Mouse (Mus musculus) forebrain, embryonic 15.5 days (tissue): ENCODE data around the gene 1700013F07Rik. TPM values are rescaled to one million over a fixed set of nuclear protein-coding genes. Genes with fewer than 3 reads are reported as not detected.

Experiments used
- ATAC-seq: fragments of 200-750 bp; cut with Nextera tagmentation; replicated peaks from 2 replicates; pipeline ENCODE4 v1.8.0; 2017; ENCODE audit warnings: mild to moderate bottlenecking, moderate TSS enrichment, moderate library complexity
- H3K27ac ChIP-seq: fragments of 300-500 bp; sonication (generic); replicated peaks from 2 replicates; pipeline ENCODE4 v1.5.1; 2015; ENCODE audit warnings: mild to moderate bottlenecking, inconsistent platforms
- H3K27me3 ChIP-seq: fragments of 300-500 bp; sonication (generic); 2 replicates; pipeline ENCODE4 v1.6.1; 2015; ENCODE audit warnings: inconsistent platforms
- H3K36me3 ChIP-seq: fragments of 300-500 bp; sonication (generic); 2 replicates; pipeline ENCODE4 v1.6.1; 2015; ENCODE audit warnings: mild to moderate bottlenecking, inconsistent platforms
- H3K4me1 ChIP-seq: fragments of 300-500 bp; sonication (generic); 2 replicates; pipeline ENCODE4 v1.6.1; 2015; ENCODE audit warnings: inconsistent platforms
- H3K4me2 ChIP-seq: fragments of 300-500 bp; sonication (generic); replicated peaks from 2 replicates; pipeline ENCODE4 v1.6.1; 2015; ENCODE audit warnings: mild to moderate bottlenecking, inconsistent platforms
- H3K4me3 ChIP-seq: fragments of 300-500 bp; sonication (generic); 2 replicates; pipeline ENCODE4 v1.5.1; 2015; ENCODE audit warnings: mild to moderate bottlenecking, inconsistent platforms
- H3K9ac ChIP-seq: fragments of 300-500 bp; sonication (generic); replicated peaks from 2 replicates; pipeline ENCODE4 v1.6.1; 2015; ENCODE audit warnings: mild to moderate bottlenecking, inconsistent platforms
- H3K9me3 ChIP-seq: fragments of 300-500 bp; sonication (generic); 2 replicates; pipeline ENCODE4 v1.6.1; 2016; ENCODE audit warnings: inconsistent platforms
- WGBS: fragments of 180-500 bp; shearing (Covaris S2); methylation state at CpG from one replicate; pipeline ENCODE4 v1.1.7; 2015; ENCODE audit warnings: mixed read lengths; 5-methylcytosine and 5-hydroxymethylcytosine counted together
- polyA plus RNA-seq: library from polyadenylated mRNA; unstranded; fragments of >200 nt; fragmentation: Nextera tagmentation; extraction: Ambion mirVana; gene quantifications from 2 replicates; pipeline ENCODE4 v1.2.1, GENCODE M21; 2015

1700013F07Rik gene
- polyA plus RNA-seq, 1 experiment from 2014 or later: 2.4 TPM

GRCm38 (mm10) chr3:108513465-108513864 lies 20.5 kb upstream of the 1700013F07Rik start:
- H3K9ac ChIP-seq: no peak overlapping the region
- ATAC-seq: no peak
- peaks cover 17% of the 10 kb centered on the region for H3K4me1 ChIP-seq
- H3K27ac ChIP-seq: no peak overlapping the region
- 54% methylated on average over 3 of the region's 3 CpGs for WGBS
- H3K4me3 ChIP-seq: no peak overlapping the region
- no peaks in the 10 kb centered on the region for H3K9me3 ChIP-seq
- H3K36me3 ChIP-seq: no peaks in the 10 kb centered on the region
- no peak overlapping the region for H3K4me2 ChIP-seq
- no peaks in the 10 kb centered on the region for H3K27me3 ChIP-seq

- H3K9ac ChIP-seq: no peak overlapping the region
- no peaks in the 10 kb centered on the region for H3K4me1 ChIP-seq
- no peaks in the 10 kb centered on the region for H3K36me3 ChIP-seq
- H3K27me3 ChIP-seq: no peaks in the 10 kb centered on the region
- WGBS: 51% methylated on average over 4 of the region's 4 CpGs
- ATAC-seq: no peak
- no peak overlapping the region for H3K4me2 ChIP-seq
- H3K9me3 ChIP-seq: no peaks in the 10 kb centered on the region
- no peak overlapping the region for H3K27ac ChIP-seq
- H3K4me3 ChIP-seq: no peak overlapping the region
Measured at GRCm38 (mm10) chr3:108518276-108518675, 15.7 kb upstream of the 1700013F07Rik start.

GRCm38 (mm10) chr3:108523415-108523814 lies 10.5 kb upstream of the 1700013F07Rik start:
- no peak overlapping the region for H3K27ac ChIP-seq
- WGBS: 94% methylated on average over 4 of the region's 4 CpGs
- ATAC-seq: no peak
- H3K9ac ChIP-seq: no peak overlapping the region
- no peaks in the 10 kb centered on the region for H3K36me3 ChIP-seq
- no peak overlapping the region for H3K4me2 ChIP-seq
- no peaks in the 10 kb centered on the region for H3K4me1 ChIP-seq
- H3K9me3 ChIP-seq: no peaks in the 10 kb centered on the region
- no peak overlapping the region for H3K4me3 ChIP-seq
- H3K27me3 ChIP-seq: no peaks in the 10 kb centered on the region

- ATAC-seq: no peak
- 93% methylated on average over 8 of the region's 8 CpGs for WGBS
- H3K27ac ChIP-seq: no peak overlapping the region
- no peaks in the 10 kb centered on the region for H3K9me3 ChIP-seq
- H3K36me3 ChIP-seq: no peaks in the 10 kb centered on the region
- no peak overlapping the region for H3K4me2 ChIP-seq
- no peaks in the 10 kb centered on the region for H3K4me1 ChIP-seq
- no peaks in the 10 kb centered on the region for H3K27me3 ChIP-seq
- no peak overlapping the region for H3K9ac ChIP-seq
- H3K4me3 ChIP-seq: no peak overlapping the region
Measured at GRCm38 (mm10) chr3:108528489-108528888, 5.5 kb upstream of the 1700013F07Rik start.

GRCm38 (mm10) chr3:108533114-108533885 lies 650 bp upstream of the 1700013F07Rik start:
- peaks cover 14% of the 10 kb centered on the region for H3K4me1 ChIP-seq
- ATAC-seq: no peak
- no peak overlapping the region for H3K27ac ChIP-seq
- no peak overlapping the region for H3K4me3 ChIP-seq
- H3K4me2 ChIP-seq: no peak overlapping the region
- no peaks in the 10 kb centered on the region for H3K9me3 ChIP-seq
- no peaks in the 10 kb centered on the region for H3K36me3 ChIP-seq
- peaks cover 5% of the 10 kb centered on the region; the same call in 1 of the 2 replicates for H3K27me3 ChIP-seq
- 61% methylated on average over 9 of the region's 9 CpGs for WGBS
- H3K9ac ChIP-seq: no peak overlapping the region

- 7% methylated on average over 15 of the region's 15 CpGs for WGBS
Measured at GRCm38 (mm10) chr3:108535896-108536516, 2.1 kb downstream of the 1700013F07Rik start.

DNA sequence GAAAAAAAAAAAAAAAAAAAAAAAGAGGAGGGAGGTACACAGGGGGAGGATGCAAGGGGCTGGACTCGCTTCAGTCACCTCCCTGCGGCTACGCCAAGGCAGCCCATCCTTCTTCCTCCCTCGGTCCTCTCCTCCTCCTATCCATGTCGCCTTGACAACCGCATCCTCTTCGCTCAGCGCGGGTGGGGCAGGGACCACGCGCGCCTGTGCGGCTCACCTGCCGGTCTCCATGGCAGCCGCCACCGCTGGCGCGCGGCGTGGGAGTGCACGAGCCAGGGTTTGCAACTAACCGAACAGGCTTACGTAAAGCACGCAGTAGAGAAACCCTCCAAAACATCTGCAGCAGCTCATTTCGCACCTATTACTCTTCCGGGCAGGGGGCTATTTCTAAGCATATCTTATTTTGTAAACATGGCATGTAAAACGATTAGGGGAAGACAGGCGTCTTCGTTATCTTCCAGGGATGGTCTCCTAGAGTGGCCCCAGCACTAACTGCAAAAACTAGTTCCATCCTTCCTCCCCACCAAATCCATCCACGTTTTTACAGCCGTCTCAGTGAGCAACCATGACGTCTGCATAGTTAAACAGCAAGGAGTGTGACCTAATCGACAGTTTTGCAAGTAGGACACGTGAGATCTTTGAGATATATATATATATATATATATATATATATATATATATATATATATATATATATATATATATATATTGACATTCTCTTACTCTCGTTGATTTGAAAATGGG lies 2.7 kb downstream of the 1700013F07Rik start, which contains the start of gene 5330417C22Rik:
TSS of gene 5330417C22Rik (minus strand) at position 20 of the 744 bp plus-strand sequence.
- under 1% methylated on average over 35 of the region's 35 CpGs for WGBS
- no peaks in the 10 kb centered on the region for H3K36me3 ChIP-seq

More at GRCm38 (mm10) chr3:108535896-108536516, 2.1 kb downstream of the 1700013F07Rik start:
- no peak for ATAC-seq
- Histone ChIP-seq H3K9ac (peak overlapping the region; percentile 47), H3K4me1 (peaks cover 14% of the 10 kb centered on the region), H3K4me2 (peak overlapping the region; percentile 87), H3K27me3 (peaks cover 5% of the 10 kb centered on the region; the same call in 1 of the 2 replicates), H3K4me3 (peak overlapping the region; percentile 50), H3K9me3 (no peaks in the 10 kb centered on the region), H3K36me3 (no peaks in the 10 kb centered on the region), H3K27ac (peak overlapping the region; percentile 59)

GRCm38 (mm10) chr3:108537303-108537702 lies 3.4 kb downstream of the 1700013F07Rik start:
- 4% methylated on average over 17 of the region's 17 CpGs for WGBS
- Histone ChIP-seq H3K4me3 (peak overlapping the region; percentile 30), H3K36me3 (no peaks in the 10 kb centered on the region), H3K27me3 (peaks cover 5% of the 10 kb centered on the region; the same call in 1 of the 2 replicates), H3K27ac (peak overlapping the region; percentile 72), H3K9me3 (no peaks in the 10 kb centered on the region), H3K4me1 (peaks cover 14% of the 10 kb centered on the region), H3K9ac (no peak overlapping the region; the same call in 1 of the 2 replicates), H3K4me2 (peak overlapping the region; percentile 45)
- peak; percentile 66 for ATAC-seq

More for the DNA sequence above, 2.7 kb downstream of the 1700013F07Rik start, which contains the start of gene 5330417C22Rik:
- peak within 1 kb of the TSS; percentile 87 for H3K4me2 ChIP-seq
- H3K9me3 ChIP-seq: no peaks in the 10 kb centered on the region
- H3K27ac ChIP-seq: peak within 1 kb of the TSS; percentile 72
- peak; percentile 96 for ATAC-seq
- H3K27me3 ChIP-seq: peaks cover 5% of the 10 kb centered on the region; the same call in 1 of the 2 replicates
- H3K4me3 ChIP-seq: peak within 1 kb of the TSS; percentile 50
- peaks cover 14% of the 10 kb centered on the region for H3K4me1 ChIP-seq
- peak within 1 kb of the TSS; percentile 47 for H3K9ac ChIP-seq

GRCm38 (mm10) chr3:108542299-108542698 lies 8.3 kb downstream of the 1700013F07Rik start:
- ATAC-seq: no peak
- H3K4me2 ChIP-seq: no peak overlapping the region
- no peak overlapping the region for H3K9ac ChIP-seq
- H3K27me3 ChIP-seq: no peaks in the 10 kb centered on the region
- 86% methylated on average over 11 of the region's 11 CpGs for WGBS
- no peak overlapping the region for H3K4me3 ChIP-seq
- H3K36me3 ChIP-seq: no peaks in the 10 kb centered on the region
- H3K9me3 ChIP-seq: no peaks in the 10 kb centered on the region
- peaks cover 5% of the 10 kb centered on the region for H3K4me1 ChIP-seq
- H3K27ac ChIP-seq: no peak overlapping the region

- WGBS: under 1% methylated on average over 36 of the region's 42 CpGs
- peak overlapping the region; percentile 90 for H3K27ac ChIP-seq
- peaks cover 24% of the 10 kb centered on the region for H3K36me3 ChIP-seq
- H3K9ac ChIP-seq: peak overlapping the region; percentile 94
- ATAC-seq: peak; percentile 78
- no peaks in the 10 kb centered on the region for H3K27me3 ChIP-seq
- H3K9me3 ChIP-seq: no peaks in the 10 kb centered on the region
- peak overlapping the region; percentile 70 for H3K4me3 ChIP-seq
- H3K4me1 ChIP-seq: peaks cover 6% of the 10 kb centered on the region
- H3K4me2 ChIP-seq: peak overlapping the region; percentile 74
Measured at GRCm38 (mm10) chr3:108554111-108554561, 20.2 kb downstream of the 1700013F07Rik start.

DNA sequence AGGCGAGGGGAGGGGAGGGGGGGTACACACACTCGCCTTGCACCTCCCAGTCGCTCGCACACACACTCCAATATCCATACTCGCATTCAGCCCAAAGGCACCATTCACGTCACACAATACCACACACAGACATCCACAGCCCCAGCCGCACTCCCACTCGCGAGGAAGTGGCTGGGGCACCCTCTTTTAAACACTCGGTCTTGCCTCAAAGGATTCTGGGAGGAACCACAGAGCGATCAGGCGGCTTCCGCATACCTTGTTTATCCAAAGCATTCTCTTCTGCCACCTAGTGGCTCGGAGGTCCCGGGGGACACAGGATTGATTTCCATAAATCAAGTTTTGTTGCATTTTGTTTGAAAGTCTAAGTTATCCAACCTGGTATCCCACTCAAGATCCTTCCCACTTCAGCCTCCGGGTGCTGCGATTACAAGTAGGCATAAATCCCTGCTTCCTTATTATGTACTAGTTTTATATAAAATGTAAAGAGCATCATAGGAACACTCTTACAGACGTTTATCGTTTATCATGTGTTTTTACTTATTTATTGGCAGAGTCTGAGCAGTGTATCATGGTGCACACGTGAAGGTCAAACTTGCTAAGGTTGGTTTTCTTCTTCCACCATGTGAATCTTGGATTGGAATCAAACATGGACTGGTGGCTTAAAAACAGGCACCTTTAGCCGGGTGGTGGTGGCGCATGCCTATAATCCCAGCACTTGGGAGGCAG lies 20.8 kb downstream of the 1700013F07Rik start:
- Histone ChIP-seq H3K4me3 (peak overlapping the region; percentile 70), H3K36me3 (peaks cover 29% of the 10 kb centered on the region), H3K4me2 (peak overlapping the region; percentile 74), H3K9me3 (no peaks in the 10 kb centered on the region), H3K27me3 (no peaks in the 10 kb centered on the region), H3K9ac (peak overlapping the region; percentile 94), H3K4me1 (peaks cover 6% of the 10 kb centered on the region), H3K27ac (peak overlapping the region; percentile 90)
- 18% methylated on average over 22 of the region's 22 CpGs for WGBS
- peak; percentile 97 for ATAC-seq
